Mouse (Mus musculus) neural tube, embryonic 13.5 days (tissue): ENCODE measurements around the gene Hist1h2af. TPM values are rescaled to one million over a fixed set of nuclear protein-coding genes. Genes with fewer than 3 reads are reported as not detected.
"Not testable (repeated sequence)": the region's sequence is repeated elsewhere in the genome, so short reads cannot be mapped to it uniquely, and the experiment has no call there.

Experiments used
- ATAC-seq: fragments of 200-750 bp; cut with Nextera tagmentation; 2 replicates; pipeline ENCODE4 v1.8.0; 2017; ENCODE audit warnings: low read depth, mild to moderate bottlenecking, moderate TSS enrichment, moderate library complexity
- H3K27ac ChIP-seq: fragments of 300-500 bp; sonication (generic); replicated peaks from 2 replicates; pipeline ENCODE4 v1.5.1; 2015; ENCODE audit warnings: moderate library complexity, mild to moderate bottlenecking, inconsistent platforms
- H3K27me3 ChIP-seq: fragments of 300-500 bp; sonication (generic); 2 replicates; pipeline ENCODE4 v1.6.1; 2015; ENCODE audit warnings: mild to moderate bottlenecking, inconsistent platforms
- H3K36me3 ChIP-seq: fragments of 300-500 bp; sonication (generic); 2 replicates; pipeline ENCODE4 v1.6.1; 2015; ENCODE audit warnings: mild to moderate bottlenecking, inconsistent platforms
- H3K4me1 ChIP-seq: fragments of 300-500 bp; sonication (generic); replicated peaks from 2 replicates; pipeline ENCODE4 v1.6.1; 2015; ENCODE audit warnings: inconsistent platforms
- H3K4me2 ChIP-seq: fragments of 300-500 bp; sonication (generic); 2 replicates; pipeline ENCODE4 v1.6.1; 2015; ENCODE audit warnings: inconsistent platforms, mild to moderate bottlenecking, moderate library complexity
- H3K4me3 ChIP-seq: fragments of 300-500 bp; sonication (generic); 2 replicates; pipeline ENCODE4 v1.5.1; 2015; ENCODE audit warnings: mild to moderate bottlenecking, inconsistent platforms
- H3K9ac ChIP-seq: fragments of 300-500 bp; sonication (generic); 2 replicates; pipeline ENCODE4 v1.6.1; 2015; ENCODE audit warnings: moderate library complexity, mild to moderate bottlenecking, inconsistent platforms
- H3K9me3 ChIP-seq: fragments of 300-500 bp; sonication (generic); 2 replicates; pipeline ENCODE4 v1.6.1; 2016; ENCODE audit warnings: inconsistent platforms
- WGBS: fragments of 180-500 bp; shearing (Covaris S2); methylation state at CpG from one replicate; pipeline ENCODE4 v1.1.7; 2015; 5-methylcytosine and 5-hydroxymethylcytosine counted together
- polyA plus RNA-seq: library from polyadenylated mRNA; unstranded; fragments of >200 nt; fragmentation: Nextera tagmentation; extraction: Ambion mirVana; gene quantifications from 2 replicates; pipeline ENCODE4 v1.2.1, GENCODE M21; 2015

The Hist1h2af gene
- polyA plus RNA-seq, 1 experiment from 2014 or later, result not detected

GRCm38 (mm10) chr13:23570261-23571021 is 36.7 kb downstream of the Hist1h2af start:
- not testable (repeated sequence) for H3K9me3 ChIP-seq, H3K36me3 ChIP-seq, H3K27me3 ChIP-seq
- peak overlapping the region; percentile 96 for H3K27ac ChIP-seq
- ATAC-seq, result peak; percentile 30
- peaks cover 27% of the 10 kb centered on the region for H3K4me1 ChIP-seq
- peak overlapping the region; percentile 45 for H3K4me3 ChIP-seq
- H3K9ac ChIP-seq, result peak overlapping the region; percentile 67
- WGBS, result 1% methylated on average over 27 of the region's 41 CpGs
- H3K4me2 ChIP-seq, result peak overlapping the region; percentile 81

GRCm38 (mm10) chr13:23571022-23571503 is 37.4 kb downstream of the Hist1h2af start, which contains the start of the genes Hist1h2ae and Hist1h2bg:
TSS of gene Hist1h2ae (minus strand) at chr13:23571220.
TSS of gene Hist1h2bg (plus strand) at chr13:23571396.
- ATAC-seq, result peak; percentile 91
- WGBS, result 0% methylated on average over 18 of the region's 18 CpGs
- H3K27ac ChIP-seq, result peak within 1 kb of the TSS; percentile 96
- peak within 1 kb of the TSS; percentile 45 for H3K4me3 ChIP-seq
- no peaks in the 10 kb centered on the region for H3K9me3 ChIP-seq
- H3K4me1 ChIP-seq, result peaks cover 28% of the 10 kb centered on the region
- H3K4me2 ChIP-seq, result peak within 1 kb of the TSS; percentile 81
- H3K27me3 ChIP-seq, result no peaks in the 10 kb centered on the region
- no peaks in the 10 kb centered on the region for H3K36me3 ChIP-seq
- H3K9ac ChIP-seq, result peak within 1 kb of the TSS; percentile 80

- not testable (repeated sequence) for H3K27me3 ChIP-seq, ATAC-seq, H3K36me3 ChIP-seq, H3K9me3 ChIP-seq
- H3K9ac ChIP-seq, result peak overlapping the region; percentile 80
- peak overlapping the region; percentile 81 for H3K4me2 ChIP-seq
- under 1% methylated on average over 14 of the region's 34 CpGs for WGBS
- peak overlapping the region; percentile 96 for H3K27ac ChIP-seq
- peaks cover 34% of the 10 kb centered on the region for H3K4me1 ChIP-seq
- H3K4me3 ChIP-seq, result peak overlapping the region; percentile 45
Measured at GRCm38 (mm10) chr13:23571504-23572217, 38.0 kb downstream of the Hist1h2af start.

- Histone ChIP-seq H3K4me3 (peak overlapping the region; percentile 45), H3K36me3 (no peaks in the 10 kb centered on the region), H3K27ac (peak overlapping the region; percentile 96), H3K9me3 (no peaks in the 10 kb centered on the region), H3K4me1 (peaks cover 42% of the 10 kb centered on the region), H3K9ac (peak overlapping the region; percentile 80), H3K4me2 (peak overlapping the region; percentile 81), H3K27me3 (no peaks in the 10 kb centered on the region)
- WGBS, result 35% methylated on average over 2 of the region's 2 CpGs
- no peak for ATAC-seq
Measured at GRCm38 (mm10) chr13:23572218-23573033, 38.7 kb downstream of the Hist1h2af start.

- WGBS, result 11% methylated on average over 20 of the region's 20 CpGs
Measured at GRCm38 (mm10) chr13:23573034-23573897, 39.6 kb downstream of the Hist1h2af start.

GRCm38 (mm10) chr13:23573898-23574524 is 40.3 kb downstream of the Hist1h2af start, which contains the start of the genes Hist1h2bf and Hist1h2ad:
TSS of gene Hist1h2bf (minus strand) at chr13:23574196.
TSS of gene Hist1h2ad (plus strand) at chr13:23574381.
- H3K9me3 ChIP-seq, H3K36me3 ChIP-seq, H3K27me3 ChIP-seq: not testable (repeated sequence)
- under 1% methylated on average over 42 of the region's 42 CpGs for WGBS
- Histone ChIP-seq H3K9ac (peak within 1 kb of the TSS; percentile 80), H3K4me3 (peak within 1 kb of the TSS; percentile 45), H3K27ac (peak within 1 kb of the TSS; percentile 84), H3K4me1 (peaks cover 42% of the 10 kb centered on the region), H3K4me2 (peak within 1 kb of the TSS; percentile 81)
- peak; percentile 88 for ATAC-seq

More at GRCm38 (mm10) chr13:23573034-23573897, 39.6 kb downstream of the Hist1h2af start:
- H3K4me2 ChIP-seq, result peak overlapping the region; percentile 81
- H3K27ac ChIP-seq, result peak overlapping the region; percentile 96
- H3K4me3 ChIP-seq, result peak overlapping the region; percentile 45
- H3K27me3 ChIP-seq, H3K36me3 ChIP-seq, H3K9me3 ChIP-seq, ATAC-seq: not testable (repeated sequence)
- peak overlapping the region; percentile 80 for H3K9ac ChIP-seq
- H3K4me1 ChIP-seq, result peaks cover 42% of the 10 kb centered on the region

GRCm38 (mm10) chr13:23574546-23575170 is 41.0 kb downstream of the Hist1h2af start:
- Histone ChIP-seq H3K4me3 (peak overlapping the region; percentile 45), H3K4me1 (peaks cover 42% of the 10 kb centered on the region), H3K4me2 (peak overlapping the region; percentile 81), H3K9ac (peak overlapping the region; percentile 59; the same call in 1 of the 2 replicates), H3K27ac (peak overlapping the region; percentile 84)
- H3K27me3 ChIP-seq, H3K9me3 ChIP-seq, H3K36me3 ChIP-seq: not testable (repeated sequence)
- peak; percentile 6; the same call in 1 of the 2 replicates for ATAC-seq
- under 1% methylated on average over 7 of the region's 39 CpGs for WGBS

GRCm38 (mm10) chr13:23575271-23575851 is 41.7 kb downstream of the Hist1h2af start, which contains the start of gene Hist1h3d:
TSS of gene Hist1h3d (plus strand) at chr13:23575763.
- H3K4me2 ChIP-seq, result peak within 1 kb of the TSS; percentile 81
- no peaks in the 10 kb centered on the region for H3K9me3 ChIP-seq
- H3K4me3 ChIP-seq, result peak within 1 kb of the TSS; percentile 42
- H3K27me3 ChIP-seq, result no peaks in the 10 kb centered on the region
- peak within 1 kb of the TSS; percentile 78 for H3K9ac ChIP-seq
- no peaks in the 10 kb centered on the region for H3K36me3 ChIP-seq
- peaks cover 38% of the 10 kb centered on the region for H3K4me1 ChIP-seq
- H3K27ac ChIP-seq, result peak within 1 kb of the TSS; percentile 84
- peak; percentile 60 for ATAC-seq
- whole genome bisulfite sequencing, result under 1% methylated on average over 18 of the region's 18 CpGs

GRCm38 (mm10) chr13:23575864-23576313 is 42.2 kb downstream of the Hist1h2af start:
- peaks cover 39% of the 10 kb centered on the region for H3K4me1 ChIP-seq
- under 1% methylated on average over 14 of the region's 40 CpGs for WGBS
- peak overlapping the region; percentile 81 for H3K4me2 ChIP-seq
- not testable (repeated sequence) for H3K36me3 ChIP-seq, H3K9me3 ChIP-seq, H3K27me3 ChIP-seq, ATAC-seq
- peak overlapping the region; percentile 42 for H3K4me3 ChIP-seq
- H3K9ac ChIP-seq, result peak overlapping the region; percentile 78
- H3K27ac ChIP-seq, result peak overlapping the region; percentile 81
